Mouse (Mus musculus): ENCODE results near the gene Ndufa9. TPM values are rescaled to one million over a fixed set of nuclear protein-coding genes. Genes with fewer than 3 reads are reported as not detected.

Ndufa9 gene
- polyA plus RNA-seq, 1 experiment from 2014 or later: 231 TPM

DNA sequence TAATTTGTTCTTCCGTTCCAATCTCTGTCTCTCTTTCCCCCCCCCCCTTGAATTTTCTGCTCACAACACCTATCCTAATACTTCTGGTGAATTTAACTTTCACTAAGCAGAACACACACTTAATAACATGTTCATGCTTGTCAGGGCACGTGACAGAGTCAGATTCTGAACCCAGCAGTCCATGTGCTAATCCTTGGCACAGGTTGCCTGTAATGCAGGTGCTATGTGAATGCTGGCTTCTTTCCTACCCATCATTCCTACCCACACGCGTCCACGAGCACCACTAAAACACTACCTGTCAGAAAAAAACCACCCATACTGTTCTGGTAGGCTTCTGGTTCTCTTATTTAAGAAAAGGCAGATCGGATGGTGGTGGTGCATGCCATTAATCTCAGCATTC lies 54.2 kb downstream of the Ndufa9 start:
- WGBS: 80% methylated on average over 6 of the region's 6 CpGs
- no peak overlapping the region for H3K9ac ChIP-seq
- H3K27ac ChIP-seq: no peak overlapping the region
- no peak overlapping the region for H3K4me2 ChIP-seq
- H3K27me3 ChIP-seq: no peaks in the 10 kb centered on the region
- H3K9me3 ChIP-seq (replicated peaks): no peaks in the 10 kb centered on the region
- H3K36me3 ChIP-seq: no peaks in the 10 kb centered on the region
- H3K4me3 ChIP-seq (replicated peaks): no peak overlapping the region
- H3K4me1 ChIP-seq: peaks cover 10% of the 10 kb centered on the region; the same call in 1 of the 2 replicates
- no peak for ATAC-seq (replicated peaks; ENCODE audit: low FRiP score)

DNA sequence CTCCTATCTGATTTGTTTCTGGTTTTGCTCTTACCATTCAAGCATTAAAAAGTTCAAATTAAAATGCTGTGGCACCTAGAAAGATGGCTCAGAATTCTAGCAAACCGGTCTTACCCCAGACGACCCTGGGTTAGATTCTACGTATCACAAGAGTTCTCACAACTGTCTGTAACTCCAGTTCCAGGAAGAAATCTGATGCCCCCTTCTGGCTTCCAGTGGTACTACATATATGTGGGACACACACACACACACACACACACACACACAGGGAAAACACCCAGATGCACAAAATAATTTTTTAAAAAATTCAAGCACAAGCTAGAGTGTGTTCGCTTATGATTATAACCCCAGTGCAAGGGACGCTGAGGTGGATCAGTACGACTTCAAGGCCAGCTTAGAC lies 55.2 kb downstream of the Ndufa9 start:
- no peak overlapping the region for H3K4me2 ChIP-seq
- no peak for ATAC-seq (replicated peaks; ENCODE audit: low FRiP score)

DNA sequence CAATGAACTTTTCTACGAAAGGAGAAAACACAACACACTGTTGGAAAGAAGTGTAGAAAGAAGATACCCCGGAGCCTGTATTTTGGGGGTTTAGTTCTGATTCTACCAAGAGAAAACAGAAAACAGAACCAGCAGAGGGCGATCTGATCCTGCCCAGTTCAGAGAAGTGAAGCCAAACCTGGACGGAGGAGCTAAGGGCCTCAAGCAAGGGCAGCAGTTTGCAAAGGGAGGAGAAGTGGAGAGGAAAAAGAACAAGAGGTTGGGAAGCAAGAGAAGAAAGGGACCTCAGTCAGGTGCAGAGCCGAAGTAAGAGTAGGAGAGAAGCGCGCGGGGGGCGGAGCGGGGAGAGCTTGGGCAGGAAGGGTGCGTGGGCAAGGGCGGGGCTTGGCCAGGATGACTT lies 57.0 kb downstream of the Ndufa9 start:
- peak overlapping the region; percentile 56 for H3K4me2 ChIP-seq
- peak overlapping the region; percentile 35 for H3K4me3 ChIP-seq (replicated peaks)
- H3K4me1 ChIP-seq: peaks cover 10% of the 10 kb centered on the region; the same call in 1 of the 2 replicates
- H3K36me3 ChIP-seq: no peaks in the 10 kb centered on the region
- H3K9ac ChIP-seq: no peak overlapping the region
- H3K9me3 ChIP-seq (replicated peaks): no peaks in the 10 kb centered on the region
- no peaks in the 10 kb centered on the region for H3K27me3 ChIP-seq
- no peak overlapping the region for H3K27ac ChIP-seq
- no peak for ATAC-seq (replicated peaks; ENCODE audit: low FRiP score)
- WGBS: 28% methylated on average over 12 of the region's 12 CpGs

More for the DNA sequence above, 55.2 kb downstream of the Ndufa9 start:
- H3K9ac ChIP-seq: no peak overlapping the region
- H3K9me3 ChIP-seq (replicated peaks): no peaks in the 10 kb centered on the region
- no peaks in the 10 kb centered on the region for H3K27me3 ChIP-seq
- 95% methylated on average over 6 of the region's 6 CpGs for WGBS
- H3K27ac ChIP-seq: no peak overlapping the region
- no peak overlapping the region for H3K4me3 ChIP-seq (replicated peaks)
- peaks cover 10% of the 10 kb centered on the region; the same call in 1 of the 2 replicates for H3K4me1 ChIP-seq
- no peaks in the 10 kb centered on the region for H3K36me3 ChIP-seq

- H3K9ac ChIP-seq: no peak overlapping the region
- ATAC-seq (replicated peaks; ENCODE audit: low FRiP score): no peak
- H3K27me3 ChIP-seq: no peaks in the 10 kb centered on the region
- WGBS: 13% methylated on average over 4 of the region's 4 CpGs
- no peaks in the 10 kb centered on the region for H3K9me3 ChIP-seq (replicated peaks)
- no peak overlapping the region for H3K27ac ChIP-seq
- H3K4me1 ChIP-seq: peaks cover 10% of the 10 kb centered on the region; the same call in 1 of the 2 replicates
- H3K36me3 ChIP-seq: no peaks in the 10 kb centered on the region
- no peak overlapping the region for H3K4me3 ChIP-seq (replicated peaks)
- peak overlapping the region; percentile 56 for H3K4me2 ChIP-seq
Observed at GRCm38 (mm10) chr6:126791488-126791887, 57.4 kb downstream of the Ndufa9 start.

DNA sequence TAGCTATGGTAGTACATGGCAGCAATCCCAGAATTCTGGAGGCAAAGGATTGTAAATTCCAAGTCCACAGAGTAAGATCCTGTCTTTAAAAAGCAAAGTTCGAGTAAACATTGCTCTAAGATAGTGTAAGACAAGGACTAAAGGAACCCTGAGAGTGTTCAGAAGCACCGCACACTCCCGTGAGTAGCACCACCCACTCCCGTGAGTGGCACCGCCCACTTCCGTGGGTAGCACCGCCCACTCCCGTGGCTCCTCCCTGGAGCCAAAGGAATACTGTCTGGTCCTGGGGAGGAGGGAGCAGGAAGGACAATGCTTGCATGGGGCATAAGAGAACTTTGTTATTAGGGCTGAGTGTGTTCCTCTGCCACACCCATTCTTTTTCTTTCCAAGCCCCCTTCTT lies 60.1 kb downstream of the Ndufa9 start:
- Histone ChIP-seq H3K27ac (no peak overlapping the region), H3K4me1 (peaks cover 10% of the 10 kb centered on the region; the same call in 1 of the 2 replicates), H3K9me3 (replicated peaks) (no peaks in the 10 kb centered on the region), H3K4me3 (replicated peaks) (no peak overlapping the region), H3K4me2 (no peak overlapping the region), H3K27me3 (peaks cover 6% of the 10 kb centered on the region; the same call in 1 of the 2 replicates), H3K9ac (no peak overlapping the region), H3K36me3 (no peaks in the 10 kb centered on the region)
- WGBS: 69% methylated on average over 8 of the region's 8 CpGs
- no peak for ATAC-seq (replicated peaks; ENCODE audit: low FRiP score)

DNA sequence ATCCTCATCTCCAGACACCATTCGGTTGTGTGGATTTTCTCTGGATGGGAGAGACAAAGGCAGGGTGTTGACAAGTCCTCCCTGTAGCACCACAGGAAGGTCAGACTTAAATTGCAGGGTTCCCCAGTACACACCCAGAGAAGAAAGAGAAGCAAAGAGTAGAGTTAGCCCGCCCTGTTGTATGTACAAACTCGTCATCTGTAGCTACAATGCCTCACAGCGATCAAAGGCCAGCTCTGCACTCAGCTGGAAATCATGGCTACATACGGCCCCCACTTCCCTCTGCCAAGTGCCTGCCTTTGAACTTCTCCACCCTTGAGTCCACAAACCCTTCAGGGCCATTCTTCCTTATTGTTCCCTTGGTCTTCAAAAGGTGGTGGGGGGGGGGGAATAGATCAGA lies 64.7 kb downstream of the Ndufa9 start:
- no peak overlapping the region for H3K4me2 ChIP-seq
- H3K4me3 ChIP-seq (replicated peaks): no peak overlapping the region
- no peak overlapping the region for H3K9ac ChIP-seq
- H3K27me3 ChIP-seq: peaks cover 12% of the 10 kb centered on the region; the same call in 1 of the 2 replicates
- H3K4me1 ChIP-seq: no peaks in the 10 kb centered on the region
- ATAC-seq (replicated peaks; ENCODE audit: low FRiP score): no peak
- H3K9me3 ChIP-seq (replicated peaks): no peaks in the 10 kb centered on the region
- 54% methylated on average over 5 of the region's 5 CpGs for WGBS
- no peak overlapping the region for H3K27ac ChIP-seq
- H3K36me3 ChIP-seq: no peaks in the 10 kb centered on the region

DNA sequence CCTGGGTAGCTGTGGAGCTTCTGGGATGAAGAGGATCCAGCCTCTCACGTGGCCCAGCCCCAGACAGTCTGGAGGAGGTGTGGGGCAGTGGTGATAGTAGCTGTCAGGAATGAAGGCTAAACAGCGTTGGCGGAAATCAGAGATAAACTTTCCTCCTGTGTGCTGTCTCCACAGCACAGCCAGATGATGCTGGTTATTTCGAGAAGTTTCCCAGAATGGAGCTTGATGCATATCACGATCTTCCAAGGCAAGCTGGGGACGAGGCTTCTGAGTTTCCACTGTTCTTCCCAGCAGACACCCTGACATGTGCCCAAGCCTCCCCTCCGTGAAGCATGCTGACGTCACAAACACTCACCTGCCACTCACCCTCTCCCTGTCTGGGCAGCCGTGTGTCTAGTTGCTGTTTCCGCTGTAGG lies 65.3 kb downstream of the Ndufa9 start:
- H3K27me3 ChIP-seq: peaks cover 12% of the 10 kb centered on the region; the same call in 1 of the 2 replicates

DNA sequence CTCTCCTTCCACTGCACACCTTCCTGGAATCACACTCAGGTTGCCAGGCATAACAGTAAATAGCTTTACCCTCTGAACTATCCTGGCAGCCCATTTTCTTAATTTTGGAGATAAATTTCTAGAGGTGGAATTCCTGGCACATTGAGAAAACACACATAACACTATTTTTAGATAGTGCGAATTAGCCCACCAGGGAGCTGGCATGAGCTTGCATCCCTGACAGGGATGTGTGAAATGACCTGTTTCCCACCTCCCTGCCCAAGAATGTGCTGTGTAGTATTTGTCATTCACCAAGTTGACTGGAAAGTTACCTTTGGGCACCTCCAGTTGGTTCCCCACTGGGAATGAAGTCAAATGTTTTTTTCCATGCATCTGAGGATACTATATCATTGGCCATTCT lies 65.9 kb downstream of the Ndufa9 start:
- no peak overlapping the region for H3K9ac ChIP-seq
- H3K27me3 ChIP-seq: peaks cover 12% of the 10 kb centered on the region; the same call in 1 of the 2 replicates
- H3K4me2 ChIP-seq: no peak overlapping the region
- H3K27ac ChIP-seq: no peak overlapping the region
- H3K4me3 ChIP-seq (replicated peaks): no peak overlapping the region
- H3K36me3 ChIP-seq: no peaks in the 10 kb centered on the region
- no peaks in the 10 kb centered on the region for H3K9me3 ChIP-seq (replicated peaks)
- ATAC-seq (replicated peaks; ENCODE audit: low FRiP score): no peak
- no peaks in the 10 kb centered on the region for H3K4me1 ChIP-seq
- WGBS: 91% methylated on average over 1 of the region's 1 CpGs

More for the DNA sequence above, 65.3 kb downstream of the Ndufa9 start:
- Histone ChIP-seq H3K9me3 (replicated peaks) (no peaks in the 10 kb centered on the region), H3K4me1 (no peaks in the 10 kb centered on the region), H3K9ac (no peak overlapping the region), H3K36me3 (no peaks in the 10 kb centered on the region), H3K4me3 (replicated peaks) (no peak overlapping the region), H3K27ac (no peak overlapping the region), H3K4me2 (no peak overlapping the region)
- WGBS: 59% methylated on average over 10 of the region's 10 CpGs
- ATAC-seq (replicated peaks; ENCODE audit: low FRiP score): no peak

DNA sequence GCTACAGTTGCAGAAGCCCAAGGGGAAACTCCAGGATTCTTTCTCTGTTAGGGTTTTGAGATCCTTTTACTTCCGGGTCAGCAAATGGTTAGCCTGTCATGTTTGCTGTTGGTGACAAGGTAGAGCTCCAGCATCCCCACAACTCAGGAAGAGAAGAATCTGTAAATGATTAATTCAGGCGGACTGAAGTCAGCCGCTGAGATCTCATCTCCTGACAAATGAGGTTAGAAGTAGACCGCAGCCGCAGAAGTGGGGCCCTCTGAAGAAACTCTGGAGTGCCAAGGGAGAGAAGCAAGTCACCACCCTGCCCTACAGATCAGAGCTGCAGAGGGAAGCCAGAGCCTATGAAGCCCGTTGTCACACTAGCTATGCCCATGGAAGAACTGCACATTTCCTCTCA lies 71.0 kb downstream of the Ndufa9 start:
- H3K4me3 ChIP-seq (replicated peaks): no peak overlapping the region
- no peak for ATAC-seq (replicated peaks; ENCODE audit: low FRiP score)
- no peaks in the 10 kb centered on the region for H3K9me3 ChIP-seq (replicated peaks)
- no peaks in the 10 kb centered on the region for H3K27me3 ChIP-seq
- no peak overlapping the region for H3K9ac ChIP-seq
- H3K4me1 ChIP-seq: no peaks in the 10 kb centered on the region
- H3K4me2 ChIP-seq: no peak overlapping the region
- WGBS: 69% methylated on average over 6 of the region's 6 CpGs
- H3K36me3 ChIP-seq: no peaks in the 10 kb centered on the region
- no peak overlapping the region for H3K27ac ChIP-seq

DNA sequence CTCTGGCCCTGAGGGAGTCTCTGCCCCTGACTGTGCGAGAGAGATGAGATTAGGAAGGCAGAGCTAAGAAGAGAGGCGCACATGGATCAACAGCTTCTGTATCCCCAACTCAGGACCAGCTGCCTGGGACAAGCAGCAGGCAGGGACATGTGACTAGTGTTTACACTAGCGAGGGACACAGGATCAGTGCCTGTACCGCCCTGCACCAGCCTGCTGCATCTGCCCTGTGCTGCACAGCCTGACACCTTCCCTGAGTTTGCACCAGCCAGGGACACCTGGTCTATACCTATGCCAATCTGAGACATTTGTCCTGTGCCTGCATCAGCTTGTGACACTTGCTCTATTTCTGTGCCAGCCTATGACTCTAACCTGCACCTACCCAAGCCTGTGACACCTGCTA lies 75.1 kb downstream of the Ndufa9 start:
- WGBS: 72% methylated on average over 4 of the region's 4 CpGs
- no peak for ATAC-seq (replicated peaks; ENCODE audit: low FRiP score)
- Histone ChIP-seq H3K4me3 (replicated peaks) (no peak overlapping the region), H3K4me2 (no peak overlapping the region), H3K4me1 (0 out of 2 replicates have a peak, but pooled peaks cover 4% of the 10 kb centered on the region), H3K9me3 (replicated peaks) (no peaks in the 10 kb centered on the region), H3K36me3 (no peaks in the 10 kb centered on the region), H3K27ac (no peak overlapping the region), H3K9ac (no peak overlapping the region), H3K27me3 (no peaks in the 10 kb centered on the region)

DNA sequence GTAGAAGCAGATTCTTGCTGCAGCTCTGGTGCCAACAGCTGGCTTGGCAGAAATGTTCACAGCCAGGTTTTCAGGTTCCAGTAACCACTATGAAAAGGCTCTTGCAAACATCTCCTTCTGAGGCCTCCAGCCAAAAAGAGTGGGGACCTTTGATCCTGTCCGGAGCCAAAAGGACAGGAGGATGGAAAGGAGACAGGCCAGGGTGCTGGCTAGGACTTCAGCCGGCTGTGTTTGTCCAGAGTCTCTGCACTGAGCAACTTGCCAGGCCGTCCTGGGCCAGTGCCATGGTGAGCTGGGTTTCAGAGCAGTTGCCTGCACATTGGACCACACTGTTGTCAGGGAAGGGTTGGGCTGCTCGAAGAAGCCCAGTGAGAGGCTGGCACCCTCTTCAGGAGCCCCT lies 76.6 kb downstream of the Ndufa9 start:
- Histone ChIP-seq H3K4me3 (replicated peaks) (no peak overlapping the region), H3K4me1 (0 out of 2 replicates have a peak, but pooled peaks cover 8% of the 10 kb centered on the region), H3K4me2 (no peak overlapping the region), H3K9me3 (replicated peaks) (no peaks in the 10 kb centered on the region), H3K27ac (no peak overlapping the region), H3K36me3 (no peaks in the 10 kb centered on the region), H3K9ac (no peak overlapping the region), H3K27me3 (no peaks in the 10 kb centered on the region)
- ATAC-seq (replicated peaks; ENCODE audit: low FRiP score): no peak
- 71% methylated on average over 4 of the region's 4 CpGs for WGBS
